Mouse (Mus musculus) hindbrain, embryonic 14.5 days (tissue): ENCODE measurements around the gene Chmp6. TPM values are rescaled to one million over a fixed set of nuclear protein-coding genes. Genes with fewer than 3 reads are reported as not detected.

Source experiments
- ATAC-seq: fragments of 200-750 bp; cut with Nextera tagmentation; 2 replicates; pipeline ENCODE4 v1.8.0; 2017; ENCODE audit warnings: moderate number of reproducible peaks, mild to moderate bottlenecking, moderate TSS enrichment, moderate library complexity; ENCODE audit not compliant: low FRiP score
- DNase-seq: peaks from one replicate; pipeline ENCODE4 v3.0.0-alpha.2; 2015; ENCODE audit warnings: low spot score
- H3K27ac ChIP-seq: fragments of 300-500 bp; sonication (generic); 2 replicates; pipeline ENCODE4 v1.5.1; 2014; ENCODE audit warnings: mild to moderate bottlenecking, moderate library complexity
- H3K27me3 ChIP-seq: fragments of 300-500 bp; sonication (generic); 2 replicates; pipeline ENCODE4 v1.6.1; 2014; ENCODE audit warnings: mild to moderate bottlenecking, low read length, mixed read lengths; ENCODE audit not compliant: control insufficient read depth, insufficient read depth
- H3K36me3 ChIP-seq: fragments of 300-500 bp; sonication (generic); replicated peaks from 2 replicates; pipeline ENCODE4 v1.6.1; 2014; ENCODE audit not compliant: control insufficient read depth, insufficient read depth
- H3K4me1 ChIP-seq: fragments of 300-500 bp; sonication (generic); replicated peaks from 2 replicates; pipeline ENCODE4 v1.6.1; 2014; ENCODE audit warnings: antibody characterized with exemption, low read length, mixed read lengths; ENCODE audit not compliant: control insufficient read depth, insufficient read depth
- H3K4me2 ChIP-seq: fragments of 300-500 bp; sonication (generic); replicated peaks from 2 replicates; pipeline ENCODE4 v1.6.1; 2014; ENCODE audit warnings: mild to moderate bottlenecking, moderate library complexity
- H3K4me3 ChIP-seq: fragments of 300-500 bp; sonication (generic); replicated peaks from 2 replicates; pipeline ENCODE4 v1.5.1; 2014; ENCODE audit warnings: mild to moderate bottlenecking, low read length
- H3K9ac ChIP-seq: fragments of 300-500 bp; sonication (generic); 2 replicates; pipeline ENCODE4 v1.6.1; 2014
- H3K9me3 ChIP-seq: fragments of 300-500 bp; sonication (generic); 2 replicates; pipeline ENCODE4 v1.6.1; 2016; ENCODE audit warnings: low read length; ENCODE audit not compliant: control insufficient read depth
- WGBS: fragments of 180-500 bp; shearing (Covaris S2); extraction: QIAGEN DNeasy Blood & Tissue Kit; methylation state at CpG from one replicate; pipeline ENCODE4 v1.1.7; 2014; 5-methylcytosine and 5-hydroxymethylcytosine counted together
- polyA plus RNA-seq: library from polyadenylated mRNA; unstranded; fragments of >200 nt; fragmentation: Nextera tagmentation; extraction: Ambion mirVana; gene quantifications from 2 replicates; pipeline ENCODE4 v1.2.1, GENCODE M21; 2014

Gene Chmp6
- polyA plus RNA-seq, 1 experiment from 2014 or later: 95.5 TPM

DNA sequence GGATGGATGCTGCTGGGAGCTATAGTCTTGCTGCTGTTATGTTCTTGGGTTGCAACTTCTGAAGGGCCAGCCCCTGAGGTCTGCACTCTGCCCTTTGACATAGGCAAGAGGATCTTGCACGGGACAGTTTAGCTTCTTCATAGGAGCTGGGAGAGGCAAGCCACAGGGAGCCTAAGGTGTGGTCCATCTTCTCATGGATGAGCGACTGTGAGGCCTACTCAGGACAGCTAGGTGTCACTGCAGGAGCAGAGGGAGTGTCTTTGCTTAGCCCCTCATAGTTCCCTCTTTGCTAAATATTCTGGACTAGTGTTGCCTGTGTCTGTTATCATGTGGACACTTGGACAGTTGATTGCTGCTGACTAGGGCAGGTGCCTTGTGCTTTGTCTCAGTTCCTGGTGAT is 34.7 kb downstream of the Chmp6 start:
- Histone ChIP-seq H3K9ac (no peak overlapping the region), H3K4me3 (no peak overlapping the region), H3K9me3 (no peaks in the 10 kb centered on the region), H3K36me3 (no peaks in the 10 kb centered on the region), H3K27ac (no peak overlapping the region), H3K4me1 (peaks cover 19% of the 10 kb centered on the region), H3K27me3 (no peaks in the 10 kb centered on the region), H3K4me2 (no peak overlapping the region)
- ATAC-seq (no peak), DNase-seq (no peak)
- 53% methylated on average over 2 of the region's 2 CpGs for WGBS

DNA sequence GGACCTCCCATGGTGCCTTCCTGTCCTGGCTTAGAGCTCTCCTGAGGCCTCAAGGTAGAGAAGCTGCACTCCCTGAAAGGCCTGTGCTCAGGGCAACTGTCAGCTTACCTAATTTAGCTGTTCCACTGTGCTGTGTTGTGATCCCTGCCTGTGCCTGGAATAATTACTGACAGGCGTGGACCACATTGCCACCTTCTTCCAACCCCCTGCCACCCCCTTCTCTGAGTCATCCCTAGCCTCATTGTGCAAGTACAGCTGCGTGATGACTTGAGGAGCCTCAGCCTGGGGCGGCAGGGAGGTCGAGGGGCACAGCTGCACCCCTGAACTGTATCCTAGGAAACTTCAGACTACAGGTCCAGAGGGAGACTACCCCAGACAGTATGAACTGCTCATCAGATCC is 35.1 kb downstream of the Chmp6 start:
- Histone ChIP-seq H3K9me3 (no peaks in the 10 kb centered on the region), H3K4me2 (no peak overlapping the region), H3K9ac (no peak overlapping the region), H3K27me3 (no peaks in the 10 kb centered on the region), H3K36me3 (no peaks in the 10 kb centered on the region), H3K27ac (no peak overlapping the region), H3K4me3 (no peak overlapping the region), H3K4me1 (peaks cover 18% of the 10 kb centered on the region)
- no peak for DNase-seq
- no peak for ATAC-seq
- WGBS: 69% methylated on average over 4 of the region's 4 CpGs

DNA sequence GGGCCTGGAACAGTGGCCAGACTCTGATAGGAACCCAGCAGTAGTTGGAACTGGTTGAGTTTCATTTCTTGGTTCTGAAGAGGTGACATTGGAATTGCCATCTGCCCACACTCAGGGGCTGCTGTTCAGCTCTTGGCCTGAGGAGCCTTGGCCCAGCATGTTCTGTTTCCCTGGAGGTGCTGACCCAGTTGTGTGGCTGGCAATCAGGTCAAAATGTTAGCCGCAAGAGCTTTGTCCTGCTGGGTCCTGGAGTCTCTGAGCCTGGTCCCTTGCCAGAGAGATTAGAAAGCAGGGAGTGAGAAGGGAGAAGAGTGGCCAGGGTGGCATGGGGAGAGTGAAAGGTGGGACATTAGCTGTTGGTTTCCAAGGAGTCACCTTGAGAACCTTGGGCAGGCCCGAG is 35.6 kb downstream of the Chmp6 start:
- Histone ChIP-seq H3K9me3 (no peaks in the 10 kb centered on the region), H3K27ac (no peak overlapping the region), H3K4me2 (no peak overlapping the region), H3K4me1 (peaks cover 13% of the 10 kb centered on the region), H3K36me3 (no peaks in the 10 kb centered on the region), H3K9ac (no peak overlapping the region), H3K4me3 (no peak overlapping the region), H3K27me3 (no peaks in the 10 kb centered on the region)
- ATAC-seq (no peak), DNase-seq (no peak)
- WGBS: 77% methylated on average over 2 of the region's 2 CpGs

DNA sequence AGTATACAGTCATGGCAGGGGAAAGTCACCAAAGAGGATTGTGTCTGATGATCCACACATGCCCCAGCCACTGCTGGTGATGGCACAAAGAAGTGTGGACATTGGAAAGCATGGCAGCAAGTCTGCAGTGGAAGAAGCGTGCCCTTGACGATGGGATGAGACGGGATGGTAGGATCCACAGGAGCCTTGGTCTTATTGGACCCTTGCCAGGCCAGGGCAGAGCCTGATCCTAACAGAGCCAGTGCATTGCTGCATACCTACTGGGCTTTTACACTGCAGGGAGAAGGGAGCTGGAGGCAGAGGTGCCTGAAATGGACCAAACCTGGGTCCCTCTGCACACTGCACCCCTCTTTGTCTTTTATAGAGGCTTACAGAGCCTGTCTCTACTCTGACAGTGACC is 37.3 kb downstream of the Chmp6 start:
- no peak for DNase-seq
- H3K36me3 ChIP-seq: no peaks in the 10 kb centered on the region
- no peak for ATAC-seq

DNA sequence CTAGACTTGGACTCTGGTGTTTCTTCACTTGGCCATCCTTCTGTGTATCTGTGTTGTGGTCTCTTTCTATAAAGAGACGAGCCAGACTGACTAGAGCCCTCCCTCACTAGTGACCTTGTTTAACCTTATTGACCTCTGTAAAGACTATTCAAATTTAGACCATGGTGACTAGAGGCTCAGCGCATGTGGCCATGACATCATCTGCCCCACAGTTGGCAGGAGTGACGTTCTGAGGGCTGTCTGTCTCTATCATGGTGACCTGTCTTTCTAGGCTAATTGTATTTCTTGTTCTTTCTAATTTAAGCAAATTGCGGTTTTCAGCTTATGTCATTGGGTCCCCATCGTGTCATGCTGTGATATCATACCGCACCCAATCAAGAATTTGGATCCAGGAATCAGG is 38.1 kb downstream of the Chmp6 start:
- Histone ChIP-seq H3K36me3 (no peaks in the 10 kb centered on the region), H3K27me3 (no peaks in the 10 kb centered on the region), H3K4me3 (no peak overlapping the region), H3K9ac (no peak overlapping the region), H3K27ac (no peak overlapping the region), H3K9me3 (no peaks in the 10 kb centered on the region), H3K4me2 (no peak overlapping the region), H3K4me1 (peaks cover 8% of the 10 kb centered on the region; the same call in 1 of the 2 replicates)
- 87% methylated on average over 6 of the region's 6 CpGs for whole genome bisulfite sequencing
- ATAC-seq (no peak), DNase-seq (no peak)

More for the DNA sequence above, 37.3 kb downstream of the Chmp6 start:
- no peak overlapping the region for H3K4me3 ChIP-seq
- no peaks in the 10 kb centered on the region for H3K9me3 ChIP-seq
- no peak overlapping the region for H3K4me2 ChIP-seq
- H3K9ac ChIP-seq: no peak overlapping the region
- H3K27me3 ChIP-seq: no peaks in the 10 kb centered on the region
- H3K27ac ChIP-seq: no peak overlapping the region
- 79% methylated on average over 3 of the region's 3 CpGs for WGBS
- H3K4me1 ChIP-seq: peaks cover 8% of the 10 kb centered on the region; the same call in 1 of the 2 replicates

DNA sequence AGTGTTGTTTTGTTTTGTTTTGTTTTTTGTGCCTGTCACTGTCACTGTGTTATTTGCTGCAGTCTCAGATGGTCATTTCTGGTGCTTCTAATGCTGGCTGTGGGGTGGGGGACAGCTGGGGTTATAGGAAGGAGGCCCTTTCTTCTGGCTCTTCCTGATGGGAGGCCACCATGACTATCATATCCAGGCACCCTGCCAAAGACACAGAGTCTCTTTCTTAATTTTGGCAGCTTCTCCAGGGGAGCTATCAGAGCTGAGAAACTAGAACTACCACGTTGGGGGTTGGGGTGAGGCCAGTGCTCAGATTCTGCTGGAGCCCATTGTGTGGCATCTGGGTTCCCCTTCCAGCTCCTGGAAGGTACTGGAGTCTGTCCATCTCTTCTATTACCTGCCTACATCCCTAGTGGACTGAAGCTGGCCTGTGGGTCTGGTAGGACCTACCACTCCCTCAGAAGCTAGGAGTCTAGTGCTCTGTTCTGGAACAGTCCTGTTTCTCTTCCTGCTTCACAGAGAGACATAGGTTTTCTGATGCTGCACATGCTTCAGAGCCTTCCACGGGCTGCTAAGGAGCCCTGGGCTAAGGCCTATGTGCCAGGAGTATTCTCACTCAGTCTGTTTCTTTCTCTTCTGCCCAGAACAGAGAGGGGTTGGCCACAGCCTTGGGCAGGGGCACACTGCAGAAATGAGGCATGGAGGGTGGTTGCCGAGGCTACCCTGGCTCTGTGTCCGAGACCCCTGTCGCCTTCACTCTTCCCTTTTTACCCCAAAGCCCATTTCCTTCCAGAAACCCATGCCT is 39.4 kb downstream of the Chmp6 start:
- H3K27me3 ChIP-seq: no peaks in the 10 kb centered on the region
- no peak overlapping the region for H3K27ac ChIP-seq
- H3K4me3 ChIP-seq: no peak overlapping the region
- no peaks in the 10 kb centered on the region for H3K9me3 ChIP-seq
- no peaks in the 10 kb centered on the region for H3K36me3 ChIP-seq
- 65% methylated on average over 5 of the region's 5 CpGs for WGBS
- no peak for DNase-seq
- ATAC-seq: no peak
- H3K4me1 ChIP-seq: peaks cover 8% of the 10 kb centered on the region; the same call in 1 of the 2 replicates
- no peak overlapping the region for H3K9ac ChIP-seq
- H3K4me2 ChIP-seq: no peak overlapping the region

DNA sequence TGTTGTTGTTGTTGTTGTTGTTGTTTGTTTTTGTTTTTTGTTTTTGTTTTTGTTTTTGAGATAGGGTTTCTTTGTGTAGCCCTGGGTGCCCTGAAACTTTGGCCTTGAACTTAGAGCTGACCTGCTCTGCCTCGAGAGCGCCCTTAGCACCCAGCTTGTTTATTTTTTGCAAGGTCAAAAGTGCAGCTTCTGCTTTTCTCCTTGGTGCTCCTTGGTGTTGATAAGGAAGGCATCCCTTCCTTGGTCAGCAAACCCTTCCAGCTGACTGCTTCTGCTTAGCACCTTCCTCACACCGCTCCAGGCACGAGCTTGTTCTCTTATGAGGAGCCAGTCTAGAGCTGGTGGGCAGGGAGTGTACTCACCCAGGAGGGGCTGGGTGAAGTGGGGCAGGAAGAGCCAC is 41.0 kb downstream of the Chmp6 start:
- H3K4me2 ChIP-seq: no peak overlapping the region
- ATAC-seq (no peak), DNase-seq (no peak)
- no peaks in the 10 kb centered on the region for H3K36me3 ChIP-seq
- H3K4me3 ChIP-seq: no peak overlapping the region
- no peaks in the 10 kb centered on the region for H3K9me3 ChIP-seq
- H3K4me1 ChIP-seq: peaks cover 8% of the 10 kb centered on the region; the same call in 1 of the 2 replicates
- H3K27me3 ChIP-seq: no peaks in the 10 kb centered on the region
- H3K27ac ChIP-seq: no peak overlapping the region
- no peak overlapping the region for H3K9ac ChIP-seq
- 78% methylated on average over 4 of the region's 4 CpGs for WGBS

DNA sequence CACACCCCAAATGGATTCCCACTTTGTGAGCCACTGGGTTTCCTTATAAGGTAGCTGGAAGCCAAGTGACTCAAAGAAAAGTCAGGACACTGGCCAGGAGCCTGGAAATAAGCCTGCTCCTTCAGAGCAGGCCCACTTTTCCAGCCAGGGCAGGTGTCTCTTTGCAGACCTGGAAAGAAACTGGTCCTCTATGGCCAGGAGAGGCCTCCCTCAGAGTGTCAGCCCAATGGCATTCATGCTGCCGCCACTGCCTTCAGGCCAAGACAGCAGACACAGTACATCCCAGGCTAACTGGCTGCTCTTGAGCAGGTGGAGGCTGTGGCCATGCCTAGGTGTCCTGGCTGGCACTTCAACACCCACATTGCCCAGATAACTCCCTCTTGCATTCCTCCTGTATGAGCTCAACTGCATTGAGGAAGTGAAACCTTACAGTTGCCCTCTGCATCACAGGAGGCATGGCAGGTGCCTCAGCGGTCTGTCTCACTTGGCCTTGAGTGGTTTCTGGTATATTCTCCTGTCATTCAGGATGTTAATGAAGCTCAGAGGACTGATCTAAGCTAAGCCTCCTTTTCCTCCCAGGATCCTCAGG is 41.6 kb downstream of the Chmp6 start:
- Histone ChIP-seq H3K27me3 (no peaks in the 10 kb centered on the region), H3K4me1 (peaks cover 8% of the 10 kb centered on the region; the same call in 1 of the 2 replicates), H3K9me3 (no peaks in the 10 kb centered on the region), H3K4me3 (no peak overlapping the region), H3K36me3 (no peaks in the 10 kb centered on the region), H3K9ac (no peak overlapping the region), H3K27ac (no peak overlapping the region), H3K4me2 (no peak overlapping the region)
- WGBS: 90% methylated on average over 2 of the region's 2 CpGs
- DNase-seq: no peak
- no peak for ATAC-seq

DNA sequence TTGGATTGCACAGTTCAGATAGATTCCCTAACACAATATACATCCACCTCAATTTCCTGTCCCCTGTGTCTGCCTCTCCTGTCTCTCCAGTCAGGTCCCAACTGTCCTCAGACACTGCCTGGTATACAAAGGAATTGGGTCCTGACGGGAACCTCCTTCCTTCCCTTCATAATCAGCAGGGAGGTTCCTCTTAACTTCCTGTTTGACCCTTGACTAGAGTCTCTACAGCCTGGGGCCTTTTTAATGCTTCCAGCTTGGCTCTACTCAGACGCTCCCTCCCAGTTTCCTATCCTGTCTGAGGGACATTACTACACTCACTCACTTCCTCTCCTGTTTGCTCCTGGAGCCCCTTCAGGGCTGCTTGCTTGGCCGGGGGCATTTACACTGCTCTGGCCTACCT is 42.2 kb downstream of the Chmp6 start:
- H3K27ac ChIP-seq: no peak overlapping the region
- no peaks in the 10 kb centered on the region for H3K27me3 ChIP-seq
- H3K36me3 ChIP-seq: no peaks in the 10 kb centered on the region
- H3K4me1 ChIP-seq: peaks cover 8% of the 10 kb centered on the region; the same call in 1 of the 2 replicates
- H3K9me3 ChIP-seq: no peaks in the 10 kb centered on the region
- no peak overlapping the region for H3K9ac ChIP-seq
- H3K4me2 ChIP-seq: no peak overlapping the region
- no peak overlapping the region for H3K4me3 ChIP-seq
- 82% methylated on average over 3 of the region's 3 CpGs for WGBS
- ATAC-seq (no peak), DNase-seq (no peak)
